Comparison of ENCODE assay signal across 18 mouse cellular contexts in genomic region chr15:70675549-70675948, GRCm38 (mm10).
"Had no signal": no experiment of that assay in that cellular context is flagged by ENCODE, and none has a peak within 500 bp of the region (broad histone marks: within the 10 kb centered on the region; RNA-seq: fewer than 3 reads in every experiment).

No protein-coding gene starts in this region.

- ATAC-seq: midbrain, embryonic 16.5 days had no signal

- H3K4me1 ChIP-seq: midbrain, embryonic 10.5 days; midbrain, embryonic 12.5 days; neural tube, embryonic 13.5 days; neural tube, embryonic 15.5 days had no signal

- H3K36me3 ChIP-seq: midbrain, embryonic 10.5 days; midbrain, embryonic 12.5 days; neural tube, embryonic 13.5 days; neural tube, embryonic 15.5 days had no signal

- H3K9me3 ChIP-seq: midbrain, embryonic 10.5 days; midbrain, embryonic 12.5 days; neural tube, embryonic 13.5 days; neural tube, embryonic 15.5 days had no signal

- H3K4me2 ChIP-seq: lung, embryonic 14.5 days; midbrain, embryonic 12.5 days; neural tube, embryonic 13.5 days; neural tube, embryonic 15.5 days had no signal

- H3K9ac ChIP-seq: lung, embryonic 14.5 days; midbrain, embryonic 12.5 days; neural tube, embryonic 13.5 days; neural tube, embryonic 15.5 days had no signal

- H3K27ac ChIP-seq: midbrain, embryonic 10.5 days; midbrain, embryonic 12.5 days; neural tube, embryonic 13.5 days; neural tube, embryonic 15.5 days had no signal

- H3K4me3 ChIP-seq: midbrain, embryonic 10.5 days; midbrain, embryonic 12.5 days; myocyte; neural tube, embryonic 13.5 days; neural tube, embryonic 15.5 days had no signal

- H3K27me3 ChIP-seq: midbrain, embryonic 12.5 days; neural tube, embryonic 13.5 days; neural tube, embryonic 15.5 days had no signal

- DNase-seq: lung, embryonic 14.5 days; lung, postnatal 10 days; lung, postnatal 4 days; midbrain, embryonic 14.5 days; retina, postnatal 1 day; right cerebral cortex, adult 18-20 months; right cerebral cortex, postnatal 25 days; right cerebral cortex, postnatal 4 days; spleen, adult 18-20 months; thymus, adult 18-20 months; thymus, postnatal 14 days; thymus, postnatal 36 days had no signal
